Mouse (Mus musculus): Measurements from ENCODE around the gene Apbb2. TPM values are rescaled to one million over a fixed set of nuclear protein-coding genes. Genes with fewer than 3 reads are reported as not detected.

The Apbb2 gene
- polyA plus RNA-seq, 1 experiment from 2014 or later, result 115 TPM

DNA sequence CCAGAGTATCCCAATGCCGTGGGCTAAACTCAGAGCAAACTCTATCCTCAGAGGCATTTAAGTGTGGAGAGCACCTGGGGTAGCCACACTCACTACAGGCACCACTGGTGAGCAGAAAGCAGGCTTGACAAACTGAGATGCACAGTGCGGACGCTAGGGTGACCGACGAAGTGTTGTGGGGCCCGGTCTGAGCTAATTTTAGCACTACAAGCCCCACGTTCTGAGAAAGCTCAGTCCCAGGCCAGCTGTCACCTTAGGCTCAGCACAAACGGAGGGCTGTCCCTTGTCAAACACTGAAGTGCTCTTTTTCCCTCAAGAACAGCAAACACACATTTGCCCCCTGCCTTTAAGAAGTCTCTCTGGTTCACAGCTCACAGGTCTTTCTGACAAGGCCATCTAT, 201.3 kb downstream of the Apbb2 start:
- ATAC-seq (replicated peaks), result no peak
- Histone ChIP-seq H3K4me1 (peaks cover 49% of the 10 kb centered on the region), H3K36me3 (replicated peaks) (no peaks in the 10 kb centered on the region), H3K4me2 (no peak overlapping the region), H3K9me3 (no peaks in the 10 kb centered on the region), H3K27me3 (replicated peaks) (no peaks in the 10 kb centered on the region), H3K4me3 (no peak overlapping the region), H3K27ac (peak overlapping the region; percentile 42; the same call in 1 of the 2 replicates), H3K9ac (no peak overlapping the region)
- 61% methylated on average over 8 of the region's 8 CpGs for WGBS

DNA sequence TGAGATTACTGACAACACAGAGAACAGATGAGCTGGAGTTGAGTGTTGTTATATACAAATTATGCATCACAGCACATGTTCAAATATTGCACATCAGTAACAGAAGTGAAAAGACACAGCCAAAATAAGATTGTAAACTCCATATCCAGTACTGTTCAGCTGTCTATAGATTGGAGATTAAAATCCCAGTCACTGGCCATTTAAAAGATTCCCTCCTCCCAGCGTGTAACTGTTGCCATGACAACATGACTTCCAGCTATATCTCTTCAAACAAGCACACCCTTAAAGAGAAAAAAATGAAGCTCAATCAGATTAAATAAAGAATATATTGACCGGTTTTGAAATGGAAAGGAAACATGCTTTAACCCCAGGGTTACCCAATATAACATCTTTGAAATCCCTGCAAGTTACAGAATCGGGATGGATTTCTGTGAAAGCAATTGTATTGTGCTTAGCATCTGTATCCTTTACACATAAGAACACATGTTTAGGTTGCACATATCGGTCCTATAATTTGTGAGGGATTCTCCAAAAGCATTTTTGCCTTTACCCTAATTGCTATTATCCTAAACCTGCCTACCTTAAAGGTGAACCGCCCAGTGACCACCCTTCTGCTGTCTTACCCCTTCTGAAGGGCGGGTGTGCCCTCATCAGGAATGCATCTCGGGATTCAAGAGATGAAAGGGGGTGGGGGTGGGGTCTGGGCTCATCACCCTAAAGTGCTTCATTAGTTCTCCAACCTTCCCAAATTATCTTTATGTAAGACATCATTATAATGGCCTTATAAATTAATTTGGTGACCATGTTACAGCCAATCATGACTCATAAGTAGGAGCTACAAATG, 202.7 kb downstream of the Apbb2 start:
- Histone ChIP-seq H3K9ac (no peak overlapping the region), H3K36me3 (replicated peaks) (no peaks in the 10 kb centered on the region), H3K27ac (peak overlapping the region; percentile 74), H3K4me2 (no peak overlapping the region), H3K27me3 (replicated peaks) (no peaks in the 10 kb centered on the region), H3K9me3 (no peaks in the 10 kb centered on the region), H3K4me1 (peaks cover 49% of the 10 kb centered on the region), H3K4me3 (no peak overlapping the region)
- 31% methylated on average over 7 of the region's 7 CpGs for WGBS
- peak; percentile 58 for ATAC-seq (replicated peaks)

DNA sequence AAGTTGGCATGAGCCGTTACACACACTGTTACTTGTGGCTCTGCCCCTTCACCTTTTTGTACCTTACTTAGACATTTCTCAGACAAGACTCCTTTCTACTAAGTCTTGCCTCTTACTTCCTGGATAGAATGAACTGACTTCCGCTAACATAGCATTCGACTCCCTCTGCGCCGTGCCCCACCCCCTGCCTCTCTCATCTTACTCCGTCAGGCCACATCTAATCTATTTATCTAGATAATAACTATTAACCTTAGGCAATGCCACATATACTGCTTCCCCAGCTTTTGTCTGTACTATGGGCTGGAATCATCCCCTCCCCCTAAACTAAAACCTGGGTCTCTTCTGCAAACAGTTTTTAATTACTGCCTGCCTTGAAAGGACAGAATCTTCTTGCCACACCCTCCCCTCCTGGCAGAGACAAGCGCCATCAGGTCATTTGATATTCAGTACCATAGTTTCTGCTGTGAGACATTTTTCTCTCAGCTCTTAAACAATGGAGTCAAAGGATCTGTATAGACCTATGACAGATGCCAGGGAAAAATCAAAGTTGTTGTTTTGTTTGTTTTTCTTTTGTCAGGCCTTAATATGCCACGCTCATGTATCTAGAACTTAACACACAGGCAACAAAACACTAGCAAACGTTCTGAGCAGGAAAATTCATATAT, 203.4 kb downstream of the Apbb2 start:
- no peak overlapping the region for H3K9ac ChIP-seq
- no peak overlapping the region for H3K4me3 ChIP-seq
- peak; percentile 29; the same call in 1 of the 2 replicates for ATAC-seq (replicated peaks)
- H3K4me2 ChIP-seq, result no peak overlapping the region
- no peaks in the 10 kb centered on the region for H3K9me3 ChIP-seq
- H3K27ac ChIP-seq, result peak overlapping the region; percentile 74
- H3K4me1 ChIP-seq, result peaks cover 49% of the 10 kb centered on the region
- H3K36me3 ChIP-seq (replicated peaks), result no peaks in the 10 kb centered on the region
- WGBS, result 39% methylated on average over 9 of the region's 9 CpGs
- no peaks in the 10 kb centered on the region for H3K27me3 ChIP-seq (replicated peaks)

DNA sequence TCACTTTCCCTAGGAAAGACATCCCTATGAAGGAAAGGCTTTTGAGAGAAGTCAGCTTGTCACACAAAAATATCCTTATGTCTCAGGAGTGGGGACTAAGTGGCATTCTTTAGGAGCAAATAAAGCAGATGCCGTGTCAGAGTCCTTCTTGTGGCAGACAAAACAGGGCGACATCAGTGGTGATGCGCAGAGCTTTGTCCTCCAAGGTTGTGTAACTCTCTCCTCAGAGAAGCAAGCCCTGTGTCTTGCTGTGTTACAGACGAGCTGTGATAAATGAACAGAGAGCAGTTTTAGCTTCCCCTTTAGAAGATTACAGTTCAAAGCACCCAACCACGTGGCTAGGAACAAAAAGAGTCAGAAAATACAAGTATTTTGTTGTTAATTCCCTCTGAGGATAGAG, 205.2 kb downstream of the Apbb2 start:
- Histone ChIP-seq H3K4me1 (peaks cover 45% of the 10 kb centered on the region), H3K27ac (peak overlapping the region; percentile 54), H3K9ac (no peak overlapping the region), H3K4me3 (no peak overlapping the region), H3K4me2 (no peak overlapping the region), H3K9me3 (no peaks in the 10 kb centered on the region), H3K27me3 (replicated peaks) (no peaks in the 10 kb centered on the region), H3K36me3 (replicated peaks) (no peaks in the 10 kb centered on the region)
- 45% methylated on average over 5 of the region's 5 CpGs for WGBS
- no peak for ATAC-seq (replicated peaks)

DNA sequence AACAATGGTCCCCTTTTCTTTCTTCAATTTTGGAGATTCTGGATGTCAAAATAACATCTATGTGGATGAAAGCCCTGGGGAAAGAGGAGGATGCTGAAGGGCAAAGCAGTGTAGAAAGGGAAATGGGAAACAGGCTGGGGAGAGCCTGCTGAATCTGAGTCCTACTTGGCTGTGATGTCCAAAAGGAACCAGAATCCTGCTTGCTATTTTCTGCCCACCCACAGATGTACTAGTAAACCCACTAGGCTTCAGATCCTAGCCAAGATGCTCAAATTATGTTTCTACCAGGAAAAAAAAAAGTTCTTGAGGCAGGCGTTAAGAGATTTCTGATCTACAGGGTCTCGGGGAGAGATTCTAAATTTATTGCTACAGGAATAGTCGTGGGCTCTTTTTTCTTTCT, 205.8 kb downstream of the Apbb2 start:
- H3K36me3 ChIP-seq (replicated peaks), result no peaks in the 10 kb centered on the region
- no peak for ATAC-seq (replicated peaks)
- H3K4me2 ChIP-seq, result no peak overlapping the region
- peak overlapping the region; percentile 54; the same call in 1 of the 2 replicates for H3K27ac ChIP-seq
- H3K4me3 ChIP-seq, result no peak overlapping the region
- WGBS, result 61% methylated on average over 3 of the region's 3 CpGs
- no peaks in the 10 kb centered on the region for H3K9me3 ChIP-seq
- no peak overlapping the region for H3K9ac ChIP-seq
- peaks cover 39% of the 10 kb centered on the region for H3K4me1 ChIP-seq
- no peaks in the 10 kb centered on the region for H3K27me3 ChIP-seq (replicated peaks)

DNA sequence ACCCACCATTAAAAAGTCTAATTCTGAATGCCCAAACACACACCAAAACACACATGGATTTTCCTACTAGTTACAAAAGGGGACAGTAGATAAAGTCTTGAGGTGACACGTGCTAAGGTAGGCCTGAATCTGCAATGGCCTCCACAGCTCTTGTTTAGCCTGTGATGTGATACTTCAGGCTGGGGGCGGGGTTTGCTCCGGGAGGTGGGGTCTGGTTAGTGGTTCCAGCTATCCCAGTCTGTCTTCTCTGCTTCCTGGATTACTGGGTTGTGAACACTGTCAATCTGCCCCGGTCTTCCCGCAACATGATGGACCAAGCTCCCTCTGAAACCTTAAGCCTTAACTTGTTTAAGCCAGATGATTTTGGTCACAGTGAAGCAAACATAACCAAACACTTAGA, 210.0 kb downstream of the Apbb2 start:
- H3K9me3 ChIP-seq, result no peaks in the 10 kb centered on the region
- H3K36me3 ChIP-seq (replicated peaks), result no peaks in the 10 kb centered on the region
- H3K4me3 ChIP-seq, result no peak overlapping the region
- H3K9ac ChIP-seq, result no peak overlapping the region
- H3K27me3 ChIP-seq (replicated peaks), result no peaks in the 10 kb centered on the region
- H3K27ac ChIP-seq, result no peak overlapping the region
- ATAC-seq (replicated peaks), result no peak
- peaks cover 9% of the 10 kb centered on the region for H3K4me1 ChIP-seq
- no peak overlapping the region for H3K4me2 ChIP-seq
- 77% methylated on average over 5 of the region's 5 CpGs for WGBS

DNA sequence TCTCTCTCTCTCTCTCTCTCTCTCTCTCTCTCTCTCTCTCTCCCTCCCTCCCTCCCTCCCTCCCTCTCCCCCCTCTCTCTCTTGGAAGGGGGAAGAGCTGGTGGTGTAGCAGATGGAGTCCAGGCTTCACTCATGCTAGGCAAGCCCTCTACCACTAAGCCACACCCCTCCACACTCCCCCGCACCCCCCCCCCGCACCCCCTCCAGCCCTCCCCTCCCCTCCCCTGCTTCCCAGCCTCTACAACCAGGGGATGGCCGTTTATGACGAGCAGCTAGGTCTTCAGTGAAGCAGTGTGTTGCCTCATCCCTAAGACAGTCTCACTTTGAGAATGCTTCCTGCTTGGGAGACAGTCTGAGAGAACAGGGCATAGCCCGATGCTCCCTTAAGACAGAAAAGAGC, 210.6 kb downstream of the Apbb2 start:
- no peak overlapping the region for H3K4me3 ChIP-seq
- ATAC-seq (replicated peaks), result no peak
- H3K4me2 ChIP-seq, result no peak overlapping the region
- peaks cover 4% of the 10 kb centered on the region for H3K4me1 ChIP-seq
- no peak overlapping the region for H3K9ac ChIP-seq
- no peak overlapping the region for H3K27ac ChIP-seq
- no peaks in the 10 kb centered on the region for H3K9me3 ChIP-seq
- WGBS, result 51% methylated on average over 5 of the region's 5 CpGs
- H3K27me3 ChIP-seq (replicated peaks), result no peaks in the 10 kb centered on the region
- H3K36me3 ChIP-seq (replicated peaks), result no peaks in the 10 kb centered on the region

DNA sequence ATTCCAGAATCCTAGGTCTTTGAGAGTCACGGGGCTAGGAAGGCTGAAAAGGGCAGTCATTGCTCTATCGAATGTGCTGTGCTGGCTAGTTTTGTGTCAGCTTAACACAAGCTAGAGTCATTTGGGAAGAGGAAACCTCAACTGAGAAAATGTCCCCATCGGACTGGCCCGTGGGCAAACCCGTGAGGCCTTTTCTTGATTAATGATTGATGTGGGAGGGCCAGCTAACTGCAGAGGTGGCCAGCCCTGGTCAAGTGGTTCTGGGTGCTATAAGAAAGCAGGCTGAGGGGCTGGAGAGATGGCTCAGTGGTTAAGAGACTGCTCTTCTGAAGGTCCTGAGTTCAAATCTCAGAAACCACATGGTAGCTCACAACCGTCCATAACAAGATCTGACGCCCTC, 212.2 kb downstream of the Apbb2 start:
- WGBS, result 90% methylated on average over 7 of the region's 7 CpGs
- no peak for ATAC-seq (replicated peaks)
- Histone ChIP-seq H3K9me3 (no peaks in the 10 kb centered on the region), H3K27ac (no peak overlapping the region), H3K4me1 (no peaks in the 10 kb centered on the region), H3K4me3 (no peak overlapping the region), H3K9ac (no peak overlapping the region), H3K4me2 (no peak overlapping the region), H3K36me3 (replicated peaks) (no peaks in the 10 kb centered on the region), H3K27me3 (replicated peaks) (no peaks in the 10 kb centered on the region)

DNA sequence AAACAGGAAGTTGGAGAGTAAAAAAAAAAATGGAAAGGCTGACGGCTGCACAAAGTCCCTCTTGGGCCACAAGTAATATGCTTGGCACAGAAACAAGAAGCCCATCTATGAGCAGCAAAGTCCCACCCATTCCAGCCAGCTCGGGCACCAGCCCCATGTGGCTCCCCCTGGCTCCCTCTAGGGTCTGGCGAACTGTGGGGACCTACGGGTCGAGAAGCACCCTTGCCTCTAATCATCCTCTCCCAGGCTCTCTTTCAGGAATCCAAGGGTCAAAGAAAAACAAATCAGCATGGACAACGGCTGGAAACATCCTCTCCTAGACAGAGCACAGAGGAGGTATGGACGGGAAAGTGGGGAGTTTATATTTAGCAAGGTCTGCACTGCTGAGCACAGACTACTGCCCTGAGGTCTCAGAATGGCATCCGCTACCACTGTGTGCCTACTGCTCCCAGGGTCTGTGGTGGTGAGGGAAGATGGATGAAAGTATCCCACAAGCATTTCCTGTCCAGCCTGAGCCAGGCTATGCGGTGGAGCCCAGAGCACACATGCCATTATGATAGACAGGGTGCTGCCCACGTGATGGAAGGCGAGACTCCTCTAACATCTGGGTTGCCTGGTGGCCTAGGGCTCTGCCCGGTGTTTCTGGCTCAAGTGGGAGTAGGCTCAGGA, 212.7 kb downstream of the Apbb2 start:
- no peaks in the 10 kb centered on the region for H3K36me3 ChIP-seq (replicated peaks)
- no peak overlapping the region for H3K9ac ChIP-seq
- H3K27me3 ChIP-seq (replicated peaks), result no peaks in the 10 kb centered on the region
- H3K4me2 ChIP-seq, result no peak overlapping the region
- WGBS, result 84% methylated on average over 12 of the region's 12 CpGs
- no peaks in the 10 kb centered on the region for H3K4me1 ChIP-seq
- no peak; the same call in 1 of the 2 replicates for ATAC-seq (replicated peaks)
- H3K9me3 ChIP-seq, result no peaks in the 10 kb centered on the region
- H3K4me3 ChIP-seq, result no peak overlapping the region
- no peak overlapping the region for H3K27ac ChIP-seq

DNA sequence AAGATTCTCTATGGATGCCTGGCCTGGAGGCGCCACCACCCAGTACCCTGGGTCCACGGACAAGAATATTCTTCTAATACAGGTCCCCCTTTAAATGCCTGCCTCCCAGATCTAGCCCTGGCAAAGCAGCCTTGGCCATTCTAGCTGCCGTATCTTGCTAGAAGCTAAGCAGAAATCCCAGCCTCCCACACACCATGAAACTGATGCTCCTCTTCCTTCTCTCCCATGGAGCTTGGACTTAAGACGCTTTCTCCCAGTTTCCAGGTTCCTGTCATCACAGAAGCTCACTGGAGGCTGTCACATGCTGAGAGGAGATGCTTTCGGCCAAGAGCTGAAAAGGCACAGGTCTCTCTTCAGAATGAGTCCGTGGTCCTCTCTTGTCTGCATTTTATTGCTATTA, 213.3 kb downstream of the Apbb2 start:
- H3K27me3 ChIP-seq (replicated peaks), result no peaks in the 10 kb centered on the region
- no peak for ATAC-seq (replicated peaks)
- H3K27ac ChIP-seq, result no peak overlapping the region
- H3K9me3 ChIP-seq, result no peaks in the 10 kb centered on the region
- no peak overlapping the region for H3K4me2 ChIP-seq
- H3K4me1 ChIP-seq, result no peaks in the 10 kb centered on the region
- H3K9ac ChIP-seq, result no peak overlapping the region
- WGBS, result 92% methylated on average over 6 of the region's 6 CpGs
- H3K4me3 ChIP-seq, result no peak overlapping the region
- H3K36me3 ChIP-seq (replicated peaks), result no peaks in the 10 kb centered on the region

DNA sequence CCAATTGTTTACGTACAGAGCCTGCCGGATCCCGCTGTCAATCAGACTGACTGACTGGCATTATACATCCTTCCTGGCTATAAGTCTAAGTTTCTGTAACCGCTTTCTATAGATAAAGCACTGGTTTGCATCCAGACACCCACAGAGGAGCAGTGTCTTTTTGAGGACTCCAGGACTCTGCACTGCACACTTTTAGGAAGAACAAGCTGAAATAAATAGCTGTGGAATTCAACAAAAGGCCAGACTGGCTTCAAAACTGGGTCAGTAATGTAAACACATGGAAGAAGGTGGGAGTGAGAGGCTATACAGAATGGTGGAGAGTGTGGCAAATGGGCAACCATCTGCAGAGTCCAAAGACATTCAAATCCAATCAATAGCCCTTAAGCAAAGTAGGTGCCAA, 218.0 kb downstream of the Apbb2 start:
- H3K27me3 ChIP-seq (replicated peaks), result no peaks in the 10 kb centered on the region
- no peak for ATAC-seq (replicated peaks)
- WGBS, result 89% methylated on average over 4 of the region's 4 CpGs
- no peak overlapping the region for H3K4me2 ChIP-seq
- H3K4me3 ChIP-seq, result no peak overlapping the region
- no peaks in the 10 kb centered on the region for H3K36me3 ChIP-seq (replicated peaks)
- H3K9ac ChIP-seq, result no peak overlapping the region
- H3K27ac ChIP-seq, result no peak overlapping the region
- no peaks in the 10 kb centered on the region for H3K9me3 ChIP-seq
- peaks cover 9% of the 10 kb centered on the region for H3K4me1 ChIP-seq

DNA sequence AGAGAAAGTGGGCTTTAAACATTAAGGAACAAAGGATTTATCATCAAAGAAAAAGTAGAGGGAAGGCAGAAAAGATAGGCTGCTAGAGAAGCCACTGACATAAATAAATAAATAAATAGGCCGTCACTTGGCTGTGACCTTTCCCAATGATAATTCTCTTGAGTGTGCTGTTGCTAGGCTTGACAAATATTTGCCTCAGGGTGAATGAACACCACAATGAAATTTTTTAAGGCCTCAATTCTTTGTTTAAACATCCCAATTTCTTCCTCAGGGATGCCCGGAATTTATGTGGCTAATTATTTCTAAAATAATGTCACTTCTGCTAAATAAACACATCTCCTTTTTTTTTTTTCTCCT, 219.3 kb downstream of the Apbb2 start:
- no peak for ATAC-seq (replicated peaks)
- Histone ChIP-seq H3K4me3 (no peak overlapping the region), H3K27me3 (replicated peaks) (no peaks in the 10 kb centered on the region), H3K4me1 (peaks cover 9% of the 10 kb centered on the region), H3K27ac (no peak overlapping the region), H3K9me3 (no peaks in the 10 kb centered on the region), H3K4me2 (no peak overlapping the region), H3K9ac (no peak overlapping the region), H3K36me3 (replicated peaks) (no peaks in the 10 kb centered on the region)
- WGBS, result 61% methylated on average over 2 of the region's 2 CpGs

All from midbrain, embryonic 15.5 days (tissue).